Mouse (Mus musculus) gonadal fat pad, adult 2 months (tissue): ENCODE data around the gene Lta. TPM values are rescaled to one million over a fixed set of nuclear protein-coding genes. Genes with fewer than 3 reads are reported as not detected.

Source experiments
- DNase-seq: peaks from one replicate; pipeline ENCODE4 v3.0.0-alpha.2; 2012; ENCODE audit warnings: low read depth
- polyA plus RNA-seq: library from polyadenylated mRNA; depleted of rRNA; stranded (reverse); fragments of >200 nt; gene quantifications from 2 replicates; pipeline ENCODE4 v1.2.3, GENCODE M21; 2012

Lta gene
- polyA plus RNA-seq, 1 experiment, result 0.28 TPM

DNA sequence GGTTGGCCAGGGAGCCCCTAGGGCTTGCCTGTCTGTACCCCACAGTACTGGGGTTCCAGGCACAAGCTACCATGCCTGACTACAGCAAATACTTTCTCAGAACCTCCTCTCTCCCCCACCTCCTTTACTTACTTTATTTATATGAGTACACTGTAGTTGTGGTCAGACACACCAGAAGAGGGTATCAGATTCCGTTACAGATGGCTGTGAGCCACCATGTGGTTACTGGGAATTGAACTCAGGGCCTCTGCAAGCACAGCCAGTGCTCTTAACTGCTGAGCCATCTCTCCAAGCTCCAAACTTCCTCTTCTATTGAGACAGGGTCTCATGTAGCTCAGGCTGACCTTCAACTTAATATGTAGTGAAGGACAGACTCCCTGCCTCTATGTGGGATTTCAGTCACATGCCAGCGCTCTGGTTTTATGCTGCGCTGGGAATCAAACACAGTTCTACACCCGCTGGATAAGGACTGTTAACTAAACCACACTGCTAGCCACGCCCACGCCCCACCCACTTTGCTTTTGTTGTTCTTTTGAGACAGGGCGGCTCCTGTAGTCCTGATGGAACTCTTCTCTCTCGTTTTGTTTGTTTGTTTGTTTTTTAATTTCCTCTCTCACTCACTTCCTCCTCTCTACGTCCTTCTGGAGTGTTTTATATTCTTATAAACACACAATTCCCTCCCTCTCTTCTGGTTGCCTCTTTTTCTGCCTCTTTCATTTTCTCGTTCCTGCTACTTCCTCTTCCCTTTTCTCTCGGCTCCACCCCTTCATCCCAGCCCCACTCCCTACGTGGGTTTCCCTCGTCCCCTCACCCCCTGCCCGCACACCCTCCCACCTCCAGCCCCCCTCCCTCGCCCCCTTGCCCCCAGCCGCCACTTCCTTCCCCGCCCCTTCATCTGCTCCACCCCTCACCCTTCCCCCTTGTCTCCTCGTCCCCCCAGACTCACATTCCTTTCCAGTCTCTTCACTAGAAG lies 19.2 kb downstream of the Lta start:
- DNase-seq, result no peak

DNA sequence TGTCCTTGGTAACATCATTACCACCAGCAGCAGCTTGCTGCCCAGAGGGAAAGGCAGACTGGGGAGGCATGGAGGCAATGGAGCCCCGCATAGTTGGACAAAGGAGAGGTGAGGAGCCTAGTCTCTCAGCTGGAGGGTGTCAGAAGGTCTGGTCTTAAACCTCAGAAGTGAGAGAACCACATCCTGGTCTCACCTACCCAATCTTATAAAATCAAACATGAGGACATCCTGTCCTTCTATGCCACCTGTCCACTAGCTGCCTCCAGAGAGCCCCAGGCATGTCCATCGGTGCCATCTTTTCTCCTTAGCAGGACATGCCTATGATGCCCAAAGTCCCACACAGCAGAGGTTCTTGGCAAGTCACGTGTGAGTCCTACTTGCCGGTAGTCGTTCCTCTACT lies 25.1 kb downstream of the Lta start:
- DNase-seq, result no peak

DNA sequence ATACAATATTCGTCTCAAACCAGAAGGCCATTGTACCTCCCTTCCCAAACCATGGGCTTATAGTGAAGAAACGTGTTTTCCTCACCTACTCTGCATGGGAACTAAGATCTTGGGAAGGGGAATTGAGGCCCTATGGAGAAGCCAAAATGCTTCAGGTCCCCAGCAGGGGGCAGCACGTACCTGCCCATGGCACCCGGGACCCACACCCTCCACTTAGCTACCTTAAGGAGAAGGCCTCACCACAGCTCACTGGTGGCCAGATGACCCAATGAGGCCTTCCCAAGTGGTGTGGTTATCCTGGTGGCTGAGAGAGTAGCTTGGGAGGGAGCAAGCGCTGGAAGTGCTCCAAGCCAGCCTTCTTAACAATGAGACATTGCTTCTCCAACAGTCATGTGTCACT lies 26.6 kb downstream of the Lta start:
- no peak for DNase-seq

DNA sequence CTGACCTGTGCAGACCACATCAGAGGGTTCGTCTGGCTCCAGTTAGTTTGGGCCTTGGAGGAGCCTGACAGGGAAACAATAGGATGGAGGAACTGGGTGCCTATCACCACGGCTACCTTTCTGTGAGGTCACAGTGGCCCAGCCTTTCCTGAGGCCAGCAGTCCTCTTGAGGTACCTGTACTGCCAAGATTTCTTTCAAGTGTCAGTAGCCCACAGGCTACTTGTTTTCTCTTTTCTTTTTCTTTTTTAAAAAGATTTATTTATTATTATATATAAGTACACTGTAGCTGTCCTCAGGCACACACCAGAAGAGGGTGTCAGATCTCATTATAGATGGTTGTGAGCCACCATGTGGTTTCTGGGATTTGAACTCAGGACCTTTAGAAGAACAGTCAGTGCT lies 29.2 kb downstream of the Lta start, which contains the start of gene Aif1:
Gene Aif1, minus strand, starts transcription at position 101 of the 400 bp plus-strand sequence.
- DNase-seq, result no peak

DNA sequence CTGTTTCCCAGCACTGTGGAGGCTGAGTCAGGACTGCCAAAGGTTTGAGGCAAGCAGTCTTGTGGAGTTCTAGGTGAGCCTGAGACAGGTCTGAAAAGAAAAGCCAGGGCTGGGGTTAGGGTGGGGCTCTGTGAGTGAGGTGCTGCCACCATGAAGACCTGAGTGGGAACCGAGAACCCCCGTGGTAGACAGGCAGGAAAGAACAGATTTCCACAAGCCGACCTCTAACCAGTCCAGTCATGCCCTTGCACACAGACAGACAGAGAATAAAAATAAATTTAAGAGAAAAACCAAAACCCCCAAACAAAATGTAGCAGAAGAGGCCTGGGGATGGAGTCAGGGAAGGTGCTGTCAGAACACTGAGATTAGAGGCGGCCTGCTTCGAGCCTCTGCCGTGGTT lies 29.8 kb downstream of the Lta start:
- no peak for DNase-seq

DNA sequence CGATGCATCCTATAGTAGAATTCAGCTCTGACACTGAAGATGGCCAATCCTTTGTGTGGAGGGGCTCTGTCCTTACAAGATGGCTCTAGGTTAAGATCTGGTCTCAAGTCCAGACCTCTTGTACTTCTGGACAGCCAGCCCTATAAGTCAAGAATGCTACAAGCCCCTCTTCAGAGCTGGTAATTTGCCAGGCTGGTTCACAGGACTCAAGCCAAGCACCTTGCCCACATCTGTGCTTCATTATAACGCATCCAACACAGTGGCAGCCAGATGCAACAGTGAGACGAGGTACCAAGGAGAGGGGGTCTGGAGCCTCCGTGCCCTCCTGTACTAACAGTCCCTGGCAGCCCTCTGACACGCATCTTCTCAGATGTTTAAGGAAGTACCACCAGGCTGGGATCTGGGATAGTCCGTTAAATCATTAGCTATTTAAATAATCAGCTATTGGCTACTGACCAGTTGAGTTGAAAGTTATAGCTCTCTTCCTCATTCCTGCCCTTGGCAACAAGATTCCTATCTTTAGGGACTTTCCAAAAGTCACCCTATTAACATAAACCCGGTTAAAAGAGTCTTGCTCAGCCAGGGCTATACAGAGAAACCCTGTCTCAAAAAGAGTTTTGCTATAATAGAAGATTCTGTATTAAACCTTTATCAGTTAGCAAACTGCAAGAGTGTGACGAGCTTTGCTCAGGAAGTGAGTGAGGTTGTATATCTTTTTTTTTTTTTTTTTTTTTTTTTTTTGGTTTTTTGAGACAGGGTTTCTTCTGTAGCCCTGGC lies 30.8 kb downstream of the Lta start:
- no peak for DNase-seq

DNA sequence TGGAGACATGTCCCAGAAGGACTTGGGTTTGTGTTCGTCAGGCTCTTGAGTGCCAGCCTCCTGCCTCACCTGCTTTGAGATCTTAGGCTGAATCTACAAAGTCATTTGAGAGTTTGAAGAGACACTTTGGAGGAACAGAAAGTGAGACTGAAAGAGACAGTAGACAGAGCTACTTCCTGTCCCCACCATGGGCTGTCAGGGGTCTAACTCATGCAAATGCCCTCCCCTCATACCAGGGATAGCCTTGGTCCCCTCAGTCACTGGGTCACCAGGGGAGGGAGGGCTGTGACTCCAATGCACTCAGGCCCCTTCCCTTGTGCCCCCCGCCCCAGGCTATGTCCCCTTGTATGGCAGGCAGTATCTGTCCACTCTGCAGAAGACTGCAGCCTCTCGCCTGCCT lies 31.8 kb downstream of the Lta start:
- DNase-seq, result no peak

DNA sequence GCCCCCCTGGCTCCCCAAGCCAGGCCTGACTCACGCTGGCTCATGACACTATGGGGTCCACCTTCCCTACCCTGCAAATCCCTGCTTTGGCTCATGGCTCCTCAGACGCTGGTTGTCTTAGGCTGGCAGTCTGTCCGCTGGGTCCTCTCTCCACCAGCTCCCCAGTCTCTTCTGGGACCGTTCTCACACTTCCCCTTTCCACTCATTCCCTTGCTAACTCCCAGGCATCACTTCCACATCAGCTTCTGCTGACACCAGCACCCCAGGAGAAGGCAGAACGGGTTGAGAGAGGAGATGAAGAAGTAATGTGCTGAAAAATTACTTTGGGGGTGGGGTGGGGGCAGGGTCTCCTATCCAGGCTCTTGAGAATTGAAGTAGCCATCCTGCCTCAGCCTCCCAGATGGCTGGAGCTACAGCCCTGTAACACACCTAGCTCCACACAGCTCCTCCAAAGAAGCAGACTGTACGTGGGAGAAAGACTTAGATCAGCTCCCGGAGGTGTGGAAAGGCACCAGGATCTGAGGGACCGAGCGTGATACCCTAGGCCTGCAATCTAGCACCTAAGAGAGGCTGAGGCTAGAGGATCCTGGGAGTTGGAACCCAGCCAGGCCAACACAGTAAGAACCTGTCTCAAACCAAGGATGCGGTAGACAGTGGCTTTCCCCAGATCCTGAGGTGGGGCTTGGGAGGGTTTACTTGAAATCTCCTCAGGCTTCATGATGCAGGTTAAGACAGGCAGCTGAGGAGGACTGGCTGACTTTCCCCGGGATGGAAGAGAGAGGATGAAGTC lies 32.5 kb downstream of the Lta start:
- no peak for DNase-seq

DNA sequence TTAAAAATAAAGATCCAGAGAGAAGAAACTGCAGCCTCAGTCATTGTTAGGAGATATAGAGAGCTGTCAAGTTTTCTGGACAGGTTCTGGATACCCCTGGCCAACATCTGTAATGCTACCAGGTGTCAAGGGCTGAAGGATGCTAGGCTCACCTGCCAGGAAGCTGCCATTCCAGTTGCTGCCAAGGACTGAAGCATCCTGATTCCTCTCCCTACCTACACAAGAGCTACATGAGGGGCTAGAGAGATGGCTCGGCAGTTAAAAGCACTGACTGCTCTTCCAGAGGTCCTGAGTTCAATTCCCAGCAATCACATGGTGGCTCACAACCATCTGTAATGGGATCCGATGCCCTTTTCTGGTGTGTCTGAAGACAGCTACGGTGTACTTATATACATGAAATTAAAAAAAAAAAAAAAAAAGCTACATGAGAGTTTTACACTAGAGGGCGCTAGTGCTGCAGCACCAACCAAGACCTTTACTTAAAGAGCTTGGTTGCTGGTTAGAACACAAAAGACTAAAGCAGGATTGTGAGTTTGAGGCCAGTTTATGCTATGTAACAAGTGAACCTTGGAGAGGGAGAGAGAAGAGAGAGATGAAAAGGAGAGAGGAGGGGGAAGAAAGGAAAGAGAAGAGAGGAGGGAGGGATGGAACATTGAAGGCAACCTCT lies 36.5 kb downstream of the Lta start:
- DNase-seq, result no peak

DNA sequence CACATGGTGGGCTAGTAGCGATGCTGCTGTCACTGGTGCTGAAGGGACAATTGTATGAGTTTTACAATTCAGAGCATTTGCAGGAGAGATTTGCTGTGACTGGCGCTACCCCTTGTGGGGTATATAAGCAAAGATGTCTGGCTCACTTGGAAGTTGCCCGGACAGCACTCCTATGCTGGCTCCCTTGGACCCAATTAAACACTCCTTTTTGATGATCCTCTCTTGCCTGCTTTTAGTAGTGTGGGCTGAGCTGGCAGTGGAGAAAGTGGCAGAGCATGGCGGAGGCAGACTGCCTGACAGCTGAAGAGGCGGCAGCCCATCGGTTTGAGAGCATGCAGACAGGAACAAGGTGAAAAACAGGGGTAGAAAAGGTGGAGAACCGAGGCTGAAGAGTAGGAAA lies 37.4 kb downstream of the Lta start:
- no peak for DNase-seq

DNA sequence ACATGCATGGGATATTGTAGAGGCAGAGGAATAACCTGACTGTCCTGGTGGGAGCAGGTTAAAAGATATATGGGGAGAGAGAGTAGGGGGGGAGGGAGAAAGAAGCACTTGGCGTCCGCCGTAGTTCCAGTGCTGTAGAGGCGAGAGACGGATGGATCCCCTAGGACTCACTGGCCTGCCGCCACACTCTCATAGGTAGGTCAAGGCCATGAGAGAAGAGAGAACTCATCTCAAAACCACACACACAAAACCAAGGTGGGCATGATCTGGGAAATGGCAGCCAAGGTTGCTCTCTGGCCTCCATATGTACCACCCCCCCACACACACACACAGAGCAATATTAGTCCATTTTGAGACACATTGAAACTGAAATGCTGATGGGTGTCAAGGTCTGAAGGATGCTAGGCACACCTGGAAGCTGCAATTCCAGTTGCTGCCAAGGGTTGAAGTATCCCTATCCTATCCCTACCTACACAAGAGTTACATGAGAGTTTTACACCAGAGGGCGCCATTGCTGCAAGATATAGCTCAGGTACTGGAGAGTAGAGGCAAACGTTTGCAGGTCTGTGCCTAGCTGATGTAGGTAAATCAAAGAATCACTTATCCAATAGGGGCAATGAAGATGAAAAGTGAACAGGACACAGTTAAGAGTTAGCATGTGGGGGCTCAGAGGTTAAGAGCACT lies 38.7 kb downstream of the Lta start:
- no peak for DNase-seq

DNA sequence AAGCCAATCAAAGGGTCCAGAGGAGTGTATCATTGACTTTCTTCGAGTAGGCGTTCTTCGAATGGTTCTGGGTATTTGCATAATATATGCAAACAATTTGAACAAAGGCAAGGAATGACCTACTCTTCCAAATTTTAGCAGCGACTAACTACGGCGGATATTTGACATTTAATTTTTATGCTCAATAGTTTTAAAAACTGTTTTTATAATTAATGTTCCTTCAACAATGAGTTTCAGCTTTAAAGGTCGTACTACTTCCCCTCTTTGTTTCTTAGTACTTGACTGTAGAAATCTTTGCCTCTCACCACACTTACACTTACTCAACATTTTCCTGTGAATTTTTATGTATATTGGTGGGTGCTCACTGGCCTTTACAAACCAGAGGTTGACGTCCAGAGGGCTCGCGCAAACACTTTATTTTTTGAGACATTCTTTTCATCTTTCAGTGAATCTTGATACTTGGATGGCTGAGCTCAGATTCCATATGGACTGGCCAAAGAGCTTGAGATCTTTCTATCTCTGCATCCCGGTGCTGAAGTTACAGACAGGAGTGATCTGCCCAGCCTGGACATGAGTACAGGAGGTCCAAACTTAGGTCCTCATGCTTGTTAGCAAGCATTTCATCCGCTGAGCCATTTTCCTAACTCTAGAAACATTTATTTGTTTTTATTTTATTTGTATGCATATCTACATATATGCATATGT lies 39.5 kb downstream of the Lta start:
- DNase-seq, result no peak

DNA sequence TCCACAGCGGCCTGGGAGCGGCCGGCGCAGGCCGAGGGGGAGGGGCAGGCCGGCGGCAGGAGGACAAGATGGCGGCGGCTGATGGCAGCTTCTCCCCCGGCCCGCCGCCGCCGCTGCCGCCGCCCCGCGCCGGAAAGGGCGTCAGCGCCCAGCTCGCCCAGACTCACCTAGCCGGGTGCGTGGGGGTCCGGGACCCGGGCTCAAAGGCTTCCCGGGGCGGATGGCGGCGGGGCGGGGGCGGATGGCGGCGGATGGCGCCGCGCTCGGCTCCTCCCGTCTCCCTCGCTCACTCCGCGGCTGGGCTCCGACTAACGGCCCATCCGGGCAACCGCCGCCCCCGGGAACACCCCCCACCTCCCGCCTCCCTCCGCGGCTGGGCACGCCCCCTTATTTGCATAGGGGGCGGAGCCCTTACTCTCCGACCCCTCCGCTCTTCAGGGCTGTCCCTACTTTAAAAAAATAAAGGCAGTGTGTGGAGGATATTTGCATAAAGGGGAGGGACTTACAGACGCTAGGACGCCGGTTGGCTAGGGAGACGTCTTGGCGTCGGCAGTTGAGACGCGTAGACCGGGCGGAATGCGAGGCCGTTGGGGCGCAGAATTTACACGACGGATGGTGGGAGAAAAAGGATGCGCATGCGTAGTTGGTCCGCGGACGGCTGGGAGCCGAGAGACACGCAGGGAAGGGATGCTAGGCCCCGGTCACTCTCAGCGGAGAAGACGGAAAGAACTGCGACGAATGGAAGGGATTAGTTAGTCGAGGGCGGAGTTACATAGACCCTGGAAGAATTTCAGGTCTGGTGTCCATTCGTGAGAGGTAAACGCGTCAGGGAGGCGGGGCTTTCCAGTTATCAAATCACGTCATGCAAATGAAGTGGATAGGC lies 40.3 kb downstream of the Lta start, which contains the start of gene Prrc2a:
Gene Prrc2a, minus strand, starts transcription at position 330 of the 883 bp plus-strand sequence.
- DNase-seq, result peak; percentile 92

DNA sequence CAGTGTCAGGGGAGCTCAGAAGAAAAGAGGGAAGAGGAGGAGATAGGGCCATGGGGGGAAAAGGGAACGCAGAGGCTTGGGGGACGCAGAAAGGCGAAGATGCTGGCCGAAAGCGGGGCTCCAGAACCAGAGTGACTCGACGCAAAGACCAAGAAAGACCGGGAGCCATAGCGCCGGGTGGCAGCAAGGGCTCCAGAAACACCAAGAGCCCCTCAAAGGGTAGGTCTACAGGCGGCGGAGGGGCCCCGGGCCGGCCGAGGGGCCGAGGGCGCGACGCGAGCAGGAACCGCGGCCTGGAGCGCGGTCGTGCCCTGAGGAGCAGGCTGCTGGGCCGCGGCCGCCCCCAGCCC lies 41.0 kb downstream of the Lta start:
- no peak for DNase-seq

DNA sequence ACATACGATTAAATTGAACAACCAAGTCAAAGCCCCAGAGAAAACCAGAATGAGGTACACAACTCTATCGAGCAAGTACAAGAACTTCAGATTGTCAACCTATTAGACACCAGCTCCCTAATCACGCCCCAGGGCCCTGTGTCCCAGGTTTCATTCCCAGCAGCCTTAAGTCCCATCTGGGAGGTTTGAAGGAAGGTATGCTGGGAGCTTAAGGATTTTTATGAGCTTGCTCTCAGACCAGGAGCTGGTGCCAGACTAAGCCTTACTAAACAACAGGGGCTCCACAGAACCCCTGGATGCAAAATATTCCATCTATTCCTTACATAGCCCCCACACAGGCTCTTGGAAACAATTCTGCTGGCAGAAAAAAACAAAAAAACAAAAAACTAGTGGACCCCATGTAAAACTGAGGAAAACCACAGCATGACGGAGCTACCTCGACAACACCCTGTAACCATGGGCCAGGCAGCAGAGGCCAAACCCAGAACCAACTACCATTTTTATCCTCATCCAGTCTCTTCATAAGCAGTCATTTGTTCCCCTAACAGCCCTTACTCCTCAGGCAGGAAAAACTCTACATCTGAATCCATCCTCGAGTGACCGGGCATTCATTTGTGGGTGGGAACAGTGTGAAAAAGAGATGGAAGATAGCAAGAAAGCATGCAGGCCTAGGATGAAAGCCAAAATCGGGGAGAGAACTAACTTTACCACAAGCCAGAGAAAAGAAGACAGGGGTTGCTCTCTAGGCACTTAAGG lies 41.6 kb downstream of the Lta start:
- no peak for DNase-seq

DNA sequence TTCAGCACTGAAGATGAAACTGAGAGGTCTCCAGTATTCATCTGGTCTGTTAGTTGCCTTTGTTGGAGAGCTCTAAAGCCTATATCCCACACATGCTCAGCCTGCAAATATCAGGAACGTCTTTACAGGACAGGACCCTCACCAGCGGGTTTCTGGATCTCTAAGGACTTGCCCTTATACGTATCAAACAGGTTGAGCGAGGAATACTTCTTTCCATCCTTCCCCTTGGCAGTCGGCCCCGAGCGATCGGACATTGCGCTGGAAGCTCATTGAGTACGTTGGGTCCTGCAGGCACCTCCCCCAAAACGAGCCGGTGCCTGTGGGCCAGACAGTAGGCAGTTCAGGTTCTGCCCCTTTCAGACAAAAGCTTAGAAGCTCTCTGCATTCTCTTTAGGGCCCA lies 42.4 kb downstream of the Lta start:
- DNase-seq, result no peak

DNA sequence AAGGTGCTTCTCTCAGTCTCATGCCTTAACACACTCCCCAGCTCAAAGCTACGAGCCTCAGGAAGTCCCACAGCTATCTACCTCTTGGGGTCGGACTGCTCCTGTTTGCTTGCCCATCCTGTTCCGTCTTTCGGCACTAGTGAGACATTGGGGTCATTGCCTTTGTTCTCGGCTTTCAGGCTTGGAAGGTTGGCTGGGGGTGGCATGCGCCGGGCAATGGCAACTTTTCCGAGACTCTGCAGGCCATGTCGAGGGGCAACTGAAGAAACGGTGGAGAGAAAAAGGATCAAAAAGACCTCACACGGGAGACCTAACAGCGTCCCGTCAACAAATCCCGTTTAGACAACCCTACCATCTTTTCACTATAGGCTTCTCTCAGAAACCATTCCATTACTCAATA lies 43.0 kb downstream of the Lta start:
- DNase-seq, result no peak

DNA sequence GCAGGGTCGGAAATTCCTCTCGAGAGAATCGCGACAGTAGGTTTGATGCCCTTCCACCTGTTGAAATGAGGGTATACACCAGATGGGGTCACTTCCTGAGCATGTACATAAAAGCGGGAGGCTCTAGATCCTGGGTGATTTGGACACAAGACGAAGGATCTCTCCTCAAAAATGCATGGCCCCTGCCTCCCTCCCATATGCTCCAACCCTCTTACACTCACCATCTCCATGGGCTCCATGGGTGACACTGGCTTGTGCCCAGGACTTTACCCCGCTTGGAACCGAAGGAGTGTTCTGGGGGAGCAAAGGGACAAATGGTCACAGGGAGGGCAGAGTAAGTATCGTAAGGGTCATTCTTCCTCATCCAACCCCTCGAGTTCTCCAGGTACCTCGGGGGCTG lies 43.7 kb downstream of the Lta start:
- DNase-seq, result no peak

DNA sequence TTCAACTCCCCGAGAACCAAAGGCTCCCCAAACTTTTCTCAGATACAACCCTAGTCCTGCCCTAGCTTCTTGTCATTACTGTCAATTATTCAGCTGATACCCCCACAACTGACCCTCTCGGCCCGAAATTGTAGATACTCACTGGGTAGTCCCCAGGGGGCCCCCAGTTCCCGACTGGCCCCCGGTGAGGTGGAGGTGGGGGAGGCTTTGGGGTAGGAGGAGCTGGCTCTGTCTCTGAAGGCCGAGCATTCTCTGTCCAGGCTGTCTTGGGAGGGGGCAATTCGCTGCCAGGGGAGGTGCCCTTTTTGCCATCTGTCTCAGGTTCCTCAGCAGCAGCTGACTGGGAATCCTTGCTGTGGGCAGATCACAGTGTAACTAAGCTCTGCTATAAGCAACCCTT lies 45.5 kb downstream of the Lta start:
- DNase-seq, result no peak
